In the genomic region with DNA sequence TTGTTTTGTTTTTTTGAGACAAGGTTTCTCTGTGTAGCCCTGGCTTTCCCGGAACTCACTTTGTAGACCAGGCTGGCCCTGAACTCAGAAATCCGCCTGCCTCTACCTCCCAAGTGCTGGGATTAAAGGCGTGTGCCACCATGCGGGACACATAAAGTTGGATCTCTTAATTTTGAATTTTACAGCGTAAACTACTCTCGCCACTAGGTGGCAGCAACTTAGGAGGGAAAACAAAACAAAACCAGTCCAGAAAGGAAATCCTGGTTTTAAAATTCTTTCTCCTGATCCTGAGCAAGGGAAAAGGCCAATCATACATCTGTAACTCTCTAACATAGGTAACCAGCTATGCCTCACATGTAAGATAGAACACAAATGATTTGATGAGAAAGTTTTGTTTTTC, we compare ENCODE assay signal across 8 mouse cellular contexts. TPM values are rescaled to one million over a fixed set of nuclear protein-coding genes. Genes with fewer than 3 reads are reported as not detected.
A peak's percentile ranks its signal among the peaks of the same experiment; 100 is the strongest.
DNase-seq lines count a peak whose midpoint lies in the region; ATAC-seq and TF ChIP-seq lines count a peak whose summit lies in the region.

No protein-coding gene starts in this region.

- H3K36me3 ChIP-seq in intestine, embryonic 14.5 days (ENCODE audit: control insufficient read depth, insufficient read depth, low read length): no peaks in the 10 kb centered on the region
- H3K36me3 ChIP-seq in intestine, embryonic 15.5 days: no peaks in the 10 kb centered on the region
- no peaks in the 10 kb centered on the region for H3K36me3 ChIP-seq in E14TG2a.4 (ENCODE audit: insufficient read depth, low read length)
- H3K36me3 ChIP-seq in midbrain, postnatal 0 days (ENCODE audit: insufficient read depth, low read length): no peaks in the 10 kb centered on the region

- no peaks in the 10 kb centered on the region for H3K27me3 ChIP-seq in intestine, embryonic 14.5 days (replicated peaks; ENCODE audit: control insufficient read depth, insufficient read depth, low read length)
- no peaks in the 10 kb centered on the region for H3K27me3 ChIP-seq in intestine, embryonic 15.5 days (replicated peaks)
- no peaks in the 10 kb centered on the region for H3K27me3 ChIP-seq in E14TG2a.4 (ENCODE audit: insufficient read depth, low read length)
- no peaks in the 10 kb centered on the region for H3K27me3 ChIP-seq in midbrain, postnatal 0 days (ENCODE audit: insufficient read depth, low read length)

- no peak overlapping the region for H3K4me3 ChIP-seq in intestine, embryonic 14.5 days (ENCODE audit: low read depth, low read length)
- H3K4me3 ChIP-seq in intestine, embryonic 15.5 days (replicated peaks): no peak overlapping the region
- no peak overlapping the region for H3K4me3 ChIP-seq in E14TG2a.4 (replicated peaks; ENCODE audit: low read length)
- H3K4me3 ChIP-seq in midbrain, postnatal 0 days (ENCODE audit: low read depth, low read length): no peak overlapping the region

- H3K27ac ChIP-seq in intestine, embryonic 14.5 days (ENCODE audit: low read depth): no peak overlapping the region
- H3K27ac ChIP-seq in intestine, embryonic 15.5 days: no peak overlapping the region
- no peak overlapping the region for H3K27ac ChIP-seq in midbrain, postnatal 0 days (ENCODE audit: low read depth, low read length)

- H3K9me3 ChIP-seq in intestine, embryonic 14.5 days (ENCODE audit: control insufficient read depth, low read length): no peaks in the 10 kb centered on the region
- no peaks in the 10 kb centered on the region for H3K9me3 ChIP-seq in intestine, embryonic 15.5 days
- peaks cover 16% of the 10 kb centered on the region for H3K9me3 ChIP-seq in E14TG2a.4 (ENCODE audit: low read length)
- H3K9me3 ChIP-seq in midbrain, postnatal 0 days (ENCODE audit: low read length): no peaks in the 10 kb centered on the region

- DNase-seq in intestine, embryonic 14.5 days (ENCODE audit: low spot score): peak; percentile 65
- DNase-seq in 3T3-L1 (ENCODE audit: low read depth, low spot score): peak; percentile 86
- peak; percentile 66 to 71 for DNase-seq in cerebellum, postnatal 14 days
- peak; percentile 73 for DNase-seq in midbrain, postnatal 0 days (ENCODE audit: low spot score)
- DNase-seq in urinary bladder, postnatal 4 days (ENCODE audit: low spot score in 2 of 2): no peak

- H3K9ac ChIP-seq in intestine, embryonic 14.5 days (ENCODE audit: low read length): no peak overlapping the region
- no peak overlapping the region for H3K9ac ChIP-seq in intestine, embryonic 15.5 days
- no peak overlapping the region for H3K9ac ChIP-seq in midbrain, postnatal 0 days (replicated peaks; ENCODE audit: low read length, poor library complexity, severe bottlenecking)

- ATAC-seq in intestine, embryonic 14.5 days (replicated peaks; ENCODE audit: low FRiP score, low TSS enrichment, low read depth): no peak
- ATAC-seq in intestine, embryonic 15.5 days: no peak
- ATAC-seq in inflammation-experienced regulatory T-cells, adult 6 months: peak; percentile 72
- no peak for ATAC-seq in midbrain, postnatal 0 days (ENCODE audit: low FRiP score)

- 22% methylated on average over 6 of the region's 6 CpGs for WGBS in intestine, embryonic 14.5 days
- 22% methylated on average over 6 of the region's 6 CpGs for whole genome bisulfite sequencing in intestine, embryonic 15.5 days
- WGBS in midbrain, postnatal 0 days: 18% methylated on average over 6 of the region's 6 CpGs

- H3K4me2 ChIP-seq in intestine, embryonic 14.5 days (ENCODE audit: low read length): no peak overlapping the region
- no peak overlapping the region for H3K4me2 ChIP-seq in intestine, embryonic 15.5 days (replicated peaks)
- H3K4me2 ChIP-seq in midbrain, postnatal 0 days (ENCODE audit: low read depth, low read length, poor library complexity, severe bottlenecking): no peak overlapping the region

- peak; percentile 46 for TF ChIP-seq CTCF in E14TG2a.4 (conservative IDR thresholded peaks at IDR 0.05; ENCODE audit: low read length)
- peak; percentile 83 for TF ChIP-seq CTCF in midbrain, postnatal 0 days (IDR thresholded peaks at IDR 0.05)

- no peaks in the 10 kb centered on the region for H3K4me1 ChIP-seq in intestine, embryonic 14.5 days (replicated peaks; ENCODE audit: control insufficient read depth, insufficient read depth, low read length)
- H3K4me1 ChIP-seq in intestine, embryonic 15.5 days (replicated peaks): no peaks in the 10 kb centered on the region
- H3K4me1 ChIP-seq in E14TG2a.4 (replicated peaks; ENCODE audit: low read depth, low read length): no peaks in the 10 kb centered on the region
- H3K4me1 ChIP-seq in midbrain, postnatal 0 days (ENCODE audit: insufficient read depth, low read length): no peaks in the 10 kb centered on the region

RNA-seq across cellular contexts. Expression of a gene that starts 12.2 kb away (rescaled TPM):
- polyA plus RNA-seq in intestine, embryonic 14.5 days (2014; fragmentation: Nextera tagmentation; extraction: Ambion mirVana): 86.8 and 95.9 TPM in 2 replicates
- polyA plus RNA-seq in intestine, embryonic 15.5 days (2015; fragmentation: Nextera tagmentation; extraction: Ambion mirVana): 66.1 and 79.6 TPM in 2 replicates
- 10 to 100 TPM; 68.5 to 75.1 (median 69.8) TPM for polyA plus RNA-seq in inflammation-experienced regulatory T-cells, adult 6 months (2017; shearing (Covaris generic))
- total RNA-seq in midbrain, postnatal 0 days (2014; rRNA removed): 21.5 and 34.9 TPM in 2 replicates
- 72.6 and 76.4 TPM in 2 replicates for polyA plus RNA-seq in midbrain, postnatal 0 days (2015; fragmentation: Nextera tagmentation; extraction: Ambion mirVana)

RNA-seq across cellular contexts. Expression of a gene that starts 28.9 kb away (rescaled TPM):
- not detected in 2 replicates for polyA plus RNA-seq in intestine, embryonic 14.5 days (2014; fragmentation: Nextera tagmentation; extraction: Ambion mirVana)
- polyA plus RNA-seq in intestine, embryonic 15.5 days (2015; fragmentation: Nextera tagmentation; extraction: Ambion mirVana): 0.06 and 0.10 TPM in 2 replicates
- polyA plus RNA-seq in inflammation-experienced regulatory T-cells, adult 6 months (2017; shearing (Covaris generic)): under 1 TPM in 1 of 3 experiments, not detected in 2; 0.35 TPM
- total RNA-seq in midbrain, postnatal 0 days (2014; rRNA removed): 0.99 TPM in 1 of 2 replicates, not detected in the other
- 0.17 and 0.31 TPM in 2 replicates for polyA plus RNA-seq in midbrain, postnatal 0 days (2015; fragmentation: Nextera tagmentation; extraction: Ambion mirVana)

Comparison
In these comparisons a context has a peak if more than half of its experiments do, and no peak if none do; other contexts are left out.
1. DNase-seq: peak in intestine, embryonic 14.5 days (single experiment), 3T3-L1 (single experiment), cerebellum, postnatal 14 days (2 of 2) and midbrain, postnatal 0 days (single experiment); none in urinary bladder, postnatal 4 days (0 of 2).